Mouse (Mus musculus) urinary bladder, adult 18-20 months (tissue): ENCODE measurements around the gene Pkd1.

ENCODE experiments used
- DNase-seq, 2 experiments: peaks; one replicate each; pipeline ENCODE4 v3.0.0; 2022; ENCODE audit warnings: low spot score in 2 of 2, mixed read lengths in 2 of 2

Gene Pkd1

GRCm38 (mm10) chr17:24608370-24608769, 58.7 kb downstream of the Pkd1 start:
- no peak for DNase-seq

GRCm38 (mm10) chr17:24608874-24609273, 59.2 kb downstream of the Pkd1 start:
- DNase-seq: no peak

GRCm38 (mm10) chr17:24610711-24611110, 61.1 kb downstream of the Pkd1 start:
- DNase-seq: no peak

- DNase-seq: no peak
Measured at GRCm38 (mm10) chr17:24617561-24618194, 68.0 kb downstream of the Pkd1 start.

- no peak for DNase-seq
Measured at GRCm38 (mm10) chr17:24625472-24625871, 75.8 kb downstream of the Pkd1 start.

GRCm38 (mm10) chr17:24628646-24629045, 79.0 kb downstream of the Pkd1 start:
- DNase-seq: peak in 1 of 2 experiments; percentile 76

GRCm38 (mm10) chr17:24630072-24630471, 80.4 kb downstream of the Pkd1 start:
- DNase-seq: no peak

- DNase-seq: peak; percentile 77 to 79
Measured at GRCm38 (mm10) chr17:24632167-24632812, 82.7 kb downstream of the Pkd1 start, which contains the start of the genes Tsc2 and Nthl1. Gene Tsc2 (minus strand): TSS chr17:24632630. Gene Nthl1 (plus strand): TSS chr17:24632680.

- DNase-seq: peak; percentile 39 to 55
Measured at GRCm38 (mm10) chr17:24632813-24633449, 83.3 kb downstream of the Pkd1 start.

- DNase-seq: no peak
Measured at GRCm38 (mm10) chr17:24633831-24634230, 84.2 kb downstream of the Pkd1 start.

- no peak for DNase-seq
Measured at GRCm38 (mm10) chr17:24635024-24635423, 85.4 kb downstream of the Pkd1 start.

- no peak for DNase-seq
Measured at GRCm38 (mm10) chr17:24635694-24636093, 86.1 kb downstream of the Pkd1 start.

GRCm38 (mm10) chr17:24636781-24637481, 87.3 kb downstream of the Pkd1 start:
- DNase-seq: no peak

GRCm38 (mm10) chr17:24638214-24638613, 88.6 kb downstream of the Pkd1 start:
- no peak for DNase-seq

GRCm38 (mm10) chr17:24638840-24639239, 89.2 kb downstream of the Pkd1 start:
- DNase-seq: peak in 1 of 2 experiments; percentile 59

GRCm38 (mm10) chr17:24639571-24639988, 89.9 kb downstream of the Pkd1 start:
- DNase-seq: no peak

- DNase-seq: no peak
Measured at GRCm38 (mm10) chr17:24640119-24640518, 90.5 kb downstream of the Pkd1 start.

GRCm38 (mm10) chr17:24640581-24640980, 90.9 kb downstream of the Pkd1 start:
- no peak for DNase-seq

- no peak for DNase-seq
Measured at GRCm38 (mm10) chr17:24641944-24642343, 92.3 kb downstream of the Pkd1 start.

GRCm38 (mm10) chr17:24642791-24643343, 93.2 kb downstream of the Pkd1 start:
- no peak for DNase-seq

GRCm38 (mm10) chr17:24644030-24644715, 94.5 kb downstream of the Pkd1 start:
- DNase-seq: no peak
